In genomic region chr19:42769648-42770047, GRCm38 (mm10) we compare ENCODE assay signal across 22 mouse cellular contexts. TPM values are rescaled to one million over a fixed set of nuclear protein-coding genes. Genes with fewer than 3 reads are reported as not detected.
DNase-seq lines count a peak whose midpoint lies in the region; ATAC-seq and TF ChIP-seq lines count a peak whose summit lies in the region.
"Had no signal": no experiment of that assay in that cellular context is flagged by ENCODE, and none has a peak within 500 bp of the region (broad histone marks: within the 10 kb centered on the region; RNA-seq: fewer than 3 reads in every experiment).

No protein-coding gene starts in this region.

- WGBS in kidney, embryonic 14.5 days, result 82% methylated on average over 10 of the region's 10 CpGs

- H3K4me1 ChIP-seq in kidney, embryonic 14.5 days (ENCODE audit: control insufficient read depth, insufficient read depth, low read length), result peaks cover 9% of the 10 kb centered on the region; the same call in 1 of the 2 replicates
- peaks cover 10 to 27% of the 10 kb centered on the region in 2 experiments for H3K4me1 ChIP-seq in CH12.LX (ENCODE audit: control insufficient read depth in 1 of 2, insufficient read depth in 2 of 2)
- H3K4me1 ChIP-seq: forebrain, embryonic 13.5 days had no signal

- TF ChIP-seq EP300 in CH12.LX (IDR thresholded peaks at IDR 0.05; ENCODE audit: low read length), result no peak

- no peaks in the 10 kb centered on the region for H3K9me3 ChIP-seq in kidney, embryonic 14.5 days (ENCODE audit: control insufficient read depth, low read length)
- H3K9me3 ChIP-seq in CH12.LX (replicated peaks; ENCODE audit: low read length), result no peaks in the 10 kb centered on the region
- H3K9me3 ChIP-seq: embryonic facial prominence, embryonic 12.5 days; forebrain, embryonic 13.5 days; heart, embryonic 13.5 days; hindbrain, embryonic 12.5 days had no signal

- H3K79me2 ChIP-seq in CH12.LX (replicated peaks; ENCODE audit: control insufficient read depth, extremely low read depth, insufficient read depth, poor library complexity, severe bottlenecking), result no peaks in the 10 kb centered on the region

- no peak for TF ChIP-seq POLR2A in CH12.LX (IDR thresholded peaks at IDR 0.05; ENCODE audit: low read depth, low read length)

- peak; percentile 41 to 45 for DNase-seq in kidney, adult 8-10 months
- DNase-seq in 3T3-L1 (ENCODE audit: low read depth, low spot score), result peak; percentile 90
- no peak for DNase-seq in CH12.LX (ENCODE audit: extremely low read depth)
- peak; percentile 58 to 65 for DNase-seq in kidney, postnatal 36 days
- no peak for DNase-seq in left cerebral cortex, postnatal 10 days (ENCODE audit: extremely low spot score in 1 of 2, low spot score in 2 of 2)
- DNase-seq: adrenal gland, postnatal 14 days; cerebellum, adult 11-12 months; cerebellum, adult 9-10 months; cerebellum, postnatal 25 days; forebrain, postnatal 0 days; gastrocnemius, postnatal 36 days; heart, adult 11 months; heart, postnatal 4 days had no signal

- TF ChIP-seq RAD21 in CH12.LX (IDR thresholded peaks at IDR 0.05; ENCODE audit: low read depth, low read length), result no peak

- dilution Hi-C loops in CH12.LX (cut with MboI; ENCODE audit: extremely low pct_ligation_motif_present, extremely low pct_unique_long_range_greater_than_20kb, low sequenced_read_pairs), result no loop called here

- H3K4me3 ChIP-seq in kidney, embryonic 14.5 days (ENCODE audit: low read length), result no peak overlapping the region
- H3K4me3 ChIP-seq in CH12.LX (replicated peaks in 1 of 3; ENCODE audit: low read depth in 2 of 3, low read length in 2 of 3, poor library complexity in 1 of 3), result no peak overlapping the region
- H3K4me3 ChIP-seq: embryonic facial prominence, embryonic 12.5 days; forebrain, embryonic 13.5 days; heart, embryonic 13.5 days; hindbrain, embryonic 12.5 days had no signal

- H3K36me3 ChIP-seq in kidney, embryonic 14.5 days (ENCODE audit: control insufficient read depth, insufficient read depth, low read length), result no peaks in the 10 kb centered on the region
- H3K36me3 ChIP-seq in CH12.LX (replicated peaks in 1 of 2; ENCODE audit: control insufficient read depth in 1 of 2, insufficient read depth in 1 of 2, low read length in 1 of 2), result peaks cover 39 to 76% of the 10 kb centered on the region in 2 experiments

- no peaks in the 10 kb centered on the region for H3K27me3 ChIP-seq in kidney, embryonic 14.5 days (ENCODE audit: control insufficient read depth, insufficient read depth, low read length)
- H3K27me3 ChIP-seq in CH12.LX (replicated peaks), result no peaks in the 10 kb centered on the region
- H3K27me3 ChIP-seq: embryonic facial prominence, embryonic 12.5 days; forebrain, embryonic 13.5 days; heart, embryonic 13.5 days; hindbrain, embryonic 12.5 days had no signal

- in situ Hi-C loops in CH12.LX (cut with MboI; ENCODE audit: low pct_ligation_motif_present, low pct_unique_long_range_greater_than_20kb, low sequenced_read_pairs), result no loop called here

- no peak overlapping the region for H3K4me2 ChIP-seq in kidney, embryonic 14.5 days (replicated peaks; ENCODE audit: low read depth, low read length)
- peak overlapping the region; percentile 42; the same call in 1 of the 2 replicates for H3K4me2 ChIP-seq in CH12.LX (ENCODE audit: insufficient read depth, low read depth, poor library complexity, severe bottlenecking)
- H3K4me2 ChIP-seq: embryonic facial prominence, embryonic 12.5 days; forebrain, embryonic 13.5 days; heart, embryonic 13.5 days; hindbrain, embryonic 12.5 days had no signal

- intact Hi-C loops in left cerebral cortex, postnatal 10 days (cut with DNase I), result loop anchor here (10.0 kb wide), 1 partner anchor 185 kb away; no protein-coding TSS in a partner anchor

- TF ChIP-seq CTCF in CH12.LX (conservative IDR thresholded peaks at IDR 0.05 in 1 of 2, IDR thresholded peaks at IDR 0.05 in 1 of 2; ENCODE audit: low read depth in 2 of 2, low read length in 2 of 2), result no peak

- H3K9ac ChIP-seq in kidney, embryonic 14.5 days (ENCODE audit: low read depth, low read length), result no peak overlapping the region
- H3K9ac ChIP-seq in CH12.LX (ENCODE audit: insufficient read depth, low read depth), result no peak overlapping the region
- H3K9ac ChIP-seq: embryonic facial prominence, embryonic 12.5 days; forebrain, embryonic 13.5 days; forebrain, postnatal 0 days; heart, embryonic 13.5 days; hindbrain, embryonic 12.5 days had no signal

- H3K27ac ChIP-seq in kidney, embryonic 14.5 days (ENCODE audit: low read depth, low read length), result no peak overlapping the region
- H3K27ac ChIP-seq in CH12.LX (ENCODE audit: insufficient read depth, low read depth), result peak overlapping the region; percentile 55
- H3K27ac ChIP-seq: embryonic facial prominence, embryonic 12.5 days; forebrain, embryonic 13.5 days; heart, embryonic 13.5 days; hindbrain, embryonic 12.5 days had no signal

- no peak for ATAC-seq in kidney, embryonic 14.5 days (ENCODE audit: low FRiP score, low TSS enrichment)
- no peak for ATAC-seq in erythroblast, adult 5-6 weeks (replicated peaks; ENCODE audit: low FRiP score, poor library complexity, severe bottlenecking)
- ATAC-seq: forebrain, embryonic 13.5 days; forebrain, postnatal 0 days; hindbrain, embryonic 16.5 days; inflammation-experienced regulatory T-cells, adult 6 months had no signal

TF ChIP-seq in CH12.LX, 34 proteins besides CTCF, POLR2A, EP300 and RAD21:
- TF ChIP-seq TBP (conservative IDR thresholded peaks at IDR 0.05; ENCODE audit: low read depth, low read length), result no peak
- no peak for TF ChIP-seq RCOR1 (conservative IDR thresholded peaks at IDR 0.05; ENCODE audit: low read depth, low read length)
- TF ChIP-seq ZMIZ1 (IDR thresholded peaks at IDR 0.05; ENCODE audit: low read depth, low read length), result no peak
- 0 out of 2 replicates have a peak, but pooled peaks have one; percentile 17 for TF ChIP-seq NRF1 (IDR thresholded peaks at IDR 0.05; ENCODE audit: low read depth, low read length)
- TF ChIP-seq SMC3 (IDR thresholded peaks at IDR 0.05; ENCODE audit: low read depth, low read length), result no peak
- no peak for TF ChIP-seq ZKSCAN1 (IDR thresholded peaks at IDR 0.05; ENCODE audit: borderline replicate concordance, low read depth, low read length)
- TF ChIP-seq SIN3A (IDR thresholded peaks at IDR 0.05; ENCODE audit: low read length), result no peak

RNA-seq across cellular contexts. Expression of gene Hps1, which starts 10.1 kb away (rescaled TPM):
- polyA plus RNA-seq in kidney, embryonic 14.5 days (2014; fragmentation: Nextera tagmentation; extraction: Ambion mirVana), result 10.0 and 12.1 TPM in 2 replicates
- total RNA-seq in CH12.LX (2012; rRNA removed), result 21.8 and 29.7 TPM in 2 replicates
- 16.0 and 17.7 TPM in 2 replicates for total RNA-seq in CH12.LX (2014; rRNA removed)
- polyA plus RNA-seq in CH12.LX (2012; ENCODE audit: insufficient read length, low read depth), result 21.4 and 22.6 TPM in 2 replicates
- total RNA-seq in left cerebral cortex, postnatal 10 days (2021), result 10 to 100 TPM in 1 of 2 experiments, 1 to 10 TPM in 1; 8.5 to 10.8 TPM
- total RNA-seq in erythroblast, adult 5-6 weeks (2015; ENCODE audit: low replicate concordance), result 1.2 and 4.8 TPM in 2 replicates
- total RNA-seq in erythroblast, adult 5-6 weeks (2017; ENCODE audit: low replicate concordance), result 2.8 and 19.8 TPM in 2 replicates

RNA-seq across cellular contexts. Expression of gene Pyroxd2, which starts 17.1 kb away (rescaled TPM):
- 2.4 and 3.0 TPM in 2 replicates for polyA plus RNA-seq in kidney, embryonic 14.5 days (2014; fragmentation: Nextera tagmentation; extraction: Ambion mirVana)
- total RNA-seq in CH12.LX (2012; rRNA removed), result not detected in 2 replicates
- 0.18 TPM in 1 of 2 replicates, not detected in the other for total RNA-seq in CH12.LX (2014; rRNA removed)
- 0.10 TPM in 1 of 2 replicates, not detected in the other for polyA plus RNA-seq in CH12.LX (2012; ENCODE audit: insufficient read length, low read depth)
- total RNA-seq in left cerebral cortex, postnatal 10 days (2021), result 1 to 10 TPM; 2.6 to 2.7 TPM
- 1.9 TPM in 1 of 2 replicates, not detected in the other for total RNA-seq in erythroblast, adult 5-6 weeks (2015; ENCODE audit: low replicate concordance)
- total RNA-seq in erythroblast, adult 5-6 weeks (2017; ENCODE audit: low replicate concordance), result 0.17 and 1.5 TPM in 2 replicates
- total RNA-seq: ES-E14 had no signal

Comparison
In these comparisons a context has a peak if more than half of its experiments do, and no peak if none do; other contexts are left out.
1. DNase-seq: peak in kidney, adult 8-10 months (2 of 2), 3T3-L1 (single experiment) and kidney, postnatal 36 days (2 of 2); none in CH12.LX (single experiment) and left cerebral cortex, postnatal 10 days (0 of 2).